Mouse (Mus musculus): ENCODE data around the gene a. TPM values are rescaled to one million over a fixed set of nuclear protein-coding genes. Genes with fewer than 3 reads are reported as not detected.

Gene a
- polyA plus RNA-seq, 1 experiment from 2014 or later = 0.32 TPM

DNA sequence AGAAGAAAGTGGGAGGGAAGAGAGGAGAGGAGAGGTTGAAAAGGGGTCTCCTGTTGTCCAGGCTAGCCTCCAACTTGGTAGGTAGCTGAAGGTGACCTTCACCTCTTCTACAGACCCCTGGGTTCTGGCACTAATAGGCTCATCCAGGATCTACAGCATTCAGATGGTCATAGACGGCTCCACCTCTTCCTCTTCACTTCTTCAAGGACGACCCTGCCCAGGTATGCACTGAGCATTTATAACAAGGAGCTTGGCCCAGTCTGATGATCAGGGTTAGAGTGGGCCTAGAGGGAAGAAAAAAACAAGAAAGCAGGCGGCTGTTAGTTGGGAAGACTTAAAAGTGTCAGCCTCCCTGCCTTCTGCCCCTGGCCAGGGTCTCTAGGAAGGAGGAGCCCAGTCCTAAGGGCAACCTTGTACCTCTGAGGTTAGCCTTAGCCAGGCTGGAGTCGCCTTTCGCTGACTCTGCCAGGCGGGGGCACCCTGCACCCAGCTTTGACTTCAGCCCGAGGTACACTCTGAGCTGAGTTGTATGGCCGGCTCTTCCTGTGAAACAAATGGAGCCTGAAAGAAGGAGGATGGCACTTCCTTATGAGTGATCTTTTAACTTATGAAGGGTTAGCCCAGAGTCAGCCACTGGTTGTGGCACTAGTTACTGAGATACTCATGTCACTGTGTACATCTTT is 291.1 kb downstream of the a start:
- H3K4me1 ChIP-seq (replicated peaks) = 0 out of 2 replicates have a peak, but pooled peaks cover 4% of the 10 kb centered on the region
- WGBS (ENCODE audit: insufficient replicate concordance) = 8% methylated on average over 8 of the region's 8 CpGs
- ATAC-seq (ENCODE audit: insufficient read depth) = peak; percentile 61

DNA sequence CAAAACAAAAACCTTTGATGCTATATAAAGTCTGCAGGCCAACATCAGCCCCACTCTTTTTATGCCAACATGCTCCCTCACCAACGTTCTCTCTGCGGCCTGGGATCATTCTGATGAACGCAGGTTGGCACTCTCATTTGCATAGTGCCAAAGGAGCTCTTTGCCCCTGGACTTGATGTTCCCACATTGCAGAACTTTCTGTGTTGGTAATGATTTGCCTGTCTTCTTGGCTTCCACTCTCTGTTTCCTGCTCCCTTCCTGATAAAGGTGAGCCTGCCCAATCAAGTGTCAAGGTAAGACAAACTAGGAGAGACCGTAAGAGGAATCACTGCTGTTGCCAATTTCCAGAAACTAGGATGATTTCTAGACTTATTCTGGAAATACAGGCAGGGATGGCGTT is 293.3 kb downstream of the a start:
- WGBS (ENCODE audit: insufficient replicate concordance) = 71% methylated on average over 5 of the region's 5 CpGs
- no peak overlapping the region for H3K4me3 ChIP-seq (replicated peaks)

More for the DNA sequence above, 291.1 kb downstream of the a start:
- Histone ChIP-seq H3K4me3 (replicated peaks) (no peak overlapping the region), H3K27me3 (0 out of 2 replicates have a peak, but pooled peaks cover 3% of the 10 kb centered on the region), H3K36me3 (replicated peaks) (no peaks in the 10 kb centered on the region), H3K9ac (no peak overlapping the region), H3K4me2 (no peak overlapping the region), H3K27ac (replicated peaks) (no peak overlapping the region), H3K9me3 (replicated peaks) (no peaks in the 10 kb centered on the region)

DNA sequence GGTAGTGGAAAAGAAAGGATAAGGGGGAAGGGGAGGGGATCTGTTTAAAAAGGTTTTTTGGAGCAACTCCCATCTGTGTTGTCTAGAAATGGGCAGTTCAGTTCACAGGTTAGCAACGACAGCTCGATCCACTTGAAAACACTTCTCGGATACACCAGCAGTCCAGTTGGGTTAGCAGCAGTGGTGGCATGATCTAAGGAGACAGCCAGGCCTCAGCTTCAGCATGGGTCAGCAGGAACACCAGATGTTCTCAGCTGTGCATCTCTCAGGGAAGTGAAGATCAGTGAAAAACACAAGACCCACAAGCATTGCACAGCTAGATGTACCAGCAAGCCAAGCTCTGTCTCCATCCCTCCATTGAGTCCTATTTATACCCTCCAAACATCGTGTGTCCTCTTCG is 295.1 kb downstream of the a start:
- 64% methylated on average over 5 of the region's 5 CpGs for WGBS (ENCODE audit: insufficient replicate concordance)
- H3K27me3 ChIP-seq = no peaks in the 10 kb centered on the region

More for the DNA sequence above, 293.3 kb downstream of the a start:
- Histone ChIP-seq H3K4me1 (replicated peaks) (peaks cover 21% of the 10 kb centered on the region), H3K36me3 (replicated peaks) (no peaks in the 10 kb centered on the region), H3K4me2 (no peak overlapping the region), H3K27ac (replicated peaks) (no peak overlapping the region), H3K27me3 (no peaks in the 10 kb centered on the region), H3K9ac (no peak overlapping the region), H3K9me3 (replicated peaks) (no peaks in the 10 kb centered on the region)
- no peak for ATAC-seq (ENCODE audit: insufficient read depth)

DNA sequence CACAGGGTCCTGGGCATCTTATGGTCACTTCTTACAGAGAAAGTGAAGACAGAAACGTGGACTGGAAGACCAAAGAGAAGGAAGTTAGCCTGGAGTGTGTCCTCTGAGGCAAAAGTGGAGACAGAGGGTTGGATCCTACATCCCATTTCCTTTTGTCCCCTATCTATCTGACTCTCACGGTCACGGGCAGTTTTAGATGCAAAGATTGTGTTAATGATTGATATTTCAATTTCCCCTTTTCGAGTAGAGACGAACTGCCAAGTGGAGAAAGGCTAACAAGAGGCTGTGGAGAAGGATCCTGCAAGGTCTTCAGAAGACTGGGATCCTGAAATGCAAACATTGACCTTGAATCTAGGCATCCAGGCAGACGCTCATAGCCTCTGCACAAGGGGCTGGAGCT is 297.1 kb downstream of the a start:
- Histone ChIP-seq H3K9ac (no peak overlapping the region), H3K27me3 (no peaks in the 10 kb centered on the region), H3K4me1 (replicated peaks) (peaks cover 51% of the 10 kb centered on the region), H3K4me2 (no peak overlapping the region), H3K4me3 (replicated peaks) (no peak overlapping the region), H3K9me3 (replicated peaks) (no peaks in the 10 kb centered on the region), H3K27ac (replicated peaks) (no peak overlapping the region), H3K36me3 (replicated peaks) (no peaks in the 10 kb centered on the region)
- ATAC-seq (ENCODE audit: insufficient read depth) = no peak
- 22% methylated on average over 6 of the region's 6 CpGs for WGBS (ENCODE audit: insufficient replicate concordance)

More for the DNA sequence above, 295.1 kb downstream of the a start:
- no peak overlapping the region for H3K9ac ChIP-seq
- no peak for ATAC-seq (ENCODE audit: insufficient read depth)
- no peak overlapping the region for H3K4me3 ChIP-seq (replicated peaks)
- H3K27ac ChIP-seq (replicated peaks) = no peak overlapping the region
- no peaks in the 10 kb centered on the region for H3K36me3 ChIP-seq (replicated peaks)
- H3K4me1 ChIP-seq (replicated peaks) = peaks cover 39% of the 10 kb centered on the region
- no peak overlapping the region for H3K4me2 ChIP-seq
- H3K9me3 ChIP-seq (replicated peaks) = no peaks in the 10 kb centered on the region

DNA sequence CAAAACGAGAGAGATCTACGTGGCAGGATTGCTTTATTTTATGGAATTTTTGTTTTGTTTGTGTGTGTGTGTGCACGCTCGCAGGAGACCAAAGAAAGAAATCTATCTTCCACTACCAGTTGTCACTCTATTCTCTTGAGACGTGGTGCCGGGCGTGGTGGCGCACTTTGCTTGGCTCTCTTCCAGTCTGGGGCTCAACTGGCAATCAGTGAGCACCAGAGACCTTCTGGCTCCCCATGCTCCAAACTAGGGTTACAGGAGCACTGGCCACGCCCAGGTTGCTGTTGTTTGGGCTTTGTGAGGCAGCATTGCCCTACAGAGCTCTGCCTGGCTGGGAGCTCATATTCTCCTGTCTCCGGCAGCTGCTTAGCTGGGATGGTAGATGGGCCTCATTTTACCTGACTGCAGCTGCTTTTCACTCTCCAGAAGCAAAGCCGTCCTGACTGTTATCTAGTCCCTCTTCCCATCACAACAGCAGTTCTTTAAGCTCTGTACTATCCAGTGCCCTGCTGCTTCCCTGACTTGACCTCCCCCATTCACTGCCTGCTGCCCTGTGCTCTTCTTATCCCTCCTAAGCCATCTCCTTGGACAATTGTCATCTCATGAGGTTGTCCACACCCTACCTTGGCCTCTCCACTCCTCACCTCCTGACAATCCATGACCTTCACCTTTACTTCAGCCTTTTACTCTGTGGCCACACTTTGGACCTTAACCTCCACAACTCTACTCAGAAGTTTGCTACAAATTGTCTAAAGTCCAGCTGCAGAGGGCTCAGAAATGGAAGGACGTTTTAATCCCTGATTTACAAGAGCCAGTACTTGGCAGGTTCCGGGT is 299.9 kb downstream of the a start:
- ATAC-seq (ENCODE audit: insufficient read depth) = peak; percentile 92
- peak overlapping the region; percentile 85 for H3K27ac ChIP-seq (replicated peaks)
- H3K27me3 ChIP-seq = no peaks in the 10 kb centered on the region
- H3K4me1 ChIP-seq (replicated peaks) = peaks cover 56% of the 10 kb centered on the region
- H3K4me3 ChIP-seq (replicated peaks) = peak overlapping the region; percentile 2; the same call in 1 of the 2 replicates
- no peaks in the 10 kb centered on the region for H3K36me3 ChIP-seq (replicated peaks)
- peak overlapping the region; percentile 59 for H3K4me2 ChIP-seq
- no peaks in the 10 kb centered on the region for H3K9me3 ChIP-seq (replicated peaks)
- peak overlapping the region; percentile 18 for H3K9ac ChIP-seq
- 19% methylated on average over 13 of the region's 13 CpGs for WGBS (ENCODE audit: insufficient replicate concordance)

DNA sequence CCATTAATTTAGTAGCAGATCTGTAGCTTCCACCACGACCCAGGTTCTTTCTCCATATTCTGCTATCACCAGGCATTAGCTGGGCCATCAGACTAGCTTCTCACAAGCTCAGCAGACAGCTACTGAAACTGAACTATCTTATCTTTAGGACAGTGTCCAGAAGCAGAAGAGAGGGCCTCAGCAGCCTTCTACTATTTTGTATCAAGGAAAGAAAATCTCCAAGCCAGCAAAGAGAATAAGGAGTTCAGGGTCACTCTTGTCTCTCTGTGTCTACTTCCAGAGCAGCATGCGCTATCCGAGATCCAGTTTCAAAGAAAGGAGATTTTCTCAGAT is 300.5 kb downstream of the a start:
- H3K4me2 ChIP-seq = peak overlapping the region; percentile 59
- H3K36me3 ChIP-seq (replicated peaks) = no peaks in the 10 kb centered on the region
- H3K4me3 ChIP-seq (replicated peaks) = no peak overlapping the region
- peak; percentile 65 for ATAC-seq (ENCODE audit: insufficient read depth)
- H3K9me3 ChIP-seq (replicated peaks) = no peaks in the 10 kb centered on the region
- WGBS (ENCODE audit: insufficient replicate concordance) = 47% methylated on average over 3 of the region's 3 CpGs
- H3K4me1 ChIP-seq (replicated peaks) = peaks cover 56% of the 10 kb centered on the region
- H3K27ac ChIP-seq (replicated peaks) = peak overlapping the region; percentile 85
- H3K9ac ChIP-seq = peak overlapping the region; percentile 18; the same call in 1 of the 2 replicates
- no peaks in the 10 kb centered on the region for H3K27me3 ChIP-seq

DNA sequence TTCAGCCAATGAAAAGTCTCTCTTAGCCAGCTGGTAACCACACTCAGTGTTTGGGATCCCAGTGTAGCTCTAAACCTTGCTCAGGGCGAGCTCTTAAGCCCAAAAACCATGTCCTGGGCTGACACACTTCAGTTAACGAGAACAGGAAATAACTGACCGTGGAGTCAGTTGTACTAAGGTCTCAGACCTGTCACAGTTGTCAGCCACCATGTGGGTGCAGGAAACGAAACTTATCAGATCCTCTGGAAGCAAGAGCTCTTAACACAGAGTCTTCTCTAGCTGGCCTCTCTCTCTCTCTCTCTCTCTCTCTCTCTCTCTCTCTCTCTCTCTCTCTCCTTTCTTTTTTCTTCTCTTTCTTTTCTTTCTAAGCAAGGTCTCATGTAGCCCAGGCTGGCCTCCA is 302.2 kb downstream of the a start:
- H3K27me3 ChIP-seq = no peaks in the 10 kb centered on the region
- no peaks in the 10 kb centered on the region for H3K36me3 ChIP-seq (replicated peaks)
- no peak overlapping the region for H3K9ac ChIP-seq
- peaks cover 49% of the 10 kb centered on the region for H3K4me1 ChIP-seq (replicated peaks)
- no peaks in the 10 kb centered on the region for H3K9me3 ChIP-seq (replicated peaks)
- H3K27ac ChIP-seq (replicated peaks) = peak overlapping the region; percentile 10; the same call in 1 of the 2 replicates
- ATAC-seq (ENCODE audit: insufficient read depth) = no peak
- no peak overlapping the region for H3K4me3 ChIP-seq (replicated peaks)
- WGBS (ENCODE audit: insufficient replicate concordance) = 12% methylated on average over 4 of the region's 4 CpGs
- no peak overlapping the region for H3K4me2 ChIP-seq

DNA sequence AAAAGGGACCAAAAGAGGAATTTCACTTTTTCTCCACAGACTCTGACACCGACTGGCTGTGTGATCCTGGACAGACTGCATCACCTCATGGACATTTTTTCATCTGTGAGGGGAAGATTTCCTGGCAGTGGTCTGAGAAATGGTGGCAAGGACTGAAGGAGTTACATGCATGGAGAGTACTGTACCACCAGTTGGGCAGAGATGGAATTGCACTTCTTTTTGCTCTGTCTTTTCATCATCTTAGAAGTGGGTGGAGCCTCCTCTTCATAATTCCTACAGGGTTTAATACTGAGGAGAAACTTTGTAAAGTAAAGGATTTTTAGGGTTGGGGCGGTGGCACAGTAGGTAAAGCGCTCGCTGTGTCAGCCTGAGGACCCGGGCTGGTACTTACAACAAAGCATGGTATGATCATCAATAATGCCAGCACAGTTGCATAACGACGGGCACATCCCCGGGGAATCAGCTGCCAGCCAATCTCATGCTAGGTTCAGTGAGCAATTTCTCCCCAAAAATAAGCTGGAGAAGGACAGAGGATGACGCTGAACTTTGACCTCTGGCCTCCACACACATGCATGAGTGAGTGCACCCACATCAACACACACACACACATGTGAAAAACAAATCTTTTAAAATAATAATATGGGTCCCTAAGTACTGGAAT is 307.6 kb downstream of the a start:
- no peak overlapping the region for H3K4me3 ChIP-seq (replicated peaks)
- 80% methylated on average over 9 of the region's 9 CpGs for WGBS (ENCODE audit: insufficient replicate concordance)
- H3K9me3 ChIP-seq (replicated peaks) = no peaks in the 10 kb centered on the region
- no peak overlapping the region for H3K27ac ChIP-seq (replicated peaks)
- H3K36me3 ChIP-seq (replicated peaks) = no peaks in the 10 kb centered on the region
- no peak for ATAC-seq (ENCODE audit: insufficient read depth)
- no peak overlapping the region for H3K9ac ChIP-seq
- H3K4me1 ChIP-seq (replicated peaks) = peaks cover 28% of the 10 kb centered on the region
- no peak overlapping the region for H3K4me2 ChIP-seq
- no peaks in the 10 kb centered on the region for H3K27me3 ChIP-seq

DNA sequence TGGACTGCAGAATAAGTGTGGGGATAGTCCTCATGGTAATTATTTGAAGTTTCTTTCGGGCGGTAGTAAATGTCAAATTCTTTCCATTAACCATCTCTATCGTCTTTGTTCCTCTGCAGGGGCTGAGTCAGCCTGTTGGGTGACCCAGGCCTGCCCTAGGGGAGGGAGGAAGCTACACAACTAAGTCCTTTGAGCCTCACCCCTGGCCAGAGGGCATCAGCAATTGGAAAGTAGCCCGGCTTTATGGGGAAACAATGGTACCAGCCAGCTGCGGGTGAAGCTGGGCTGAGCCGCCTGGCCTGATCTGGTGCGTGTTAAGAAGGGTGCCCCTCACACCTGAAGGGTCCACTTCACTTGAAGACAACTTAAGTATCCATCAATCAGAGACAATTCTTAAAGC is 308.2 kb downstream of the a start:
- no peaks in the 10 kb centered on the region for H3K36me3 ChIP-seq (replicated peaks)
- 81% methylated on average over 7 of the region's 7 CpGs for WGBS (ENCODE audit: insufficient replicate concordance)
- H3K4me2 ChIP-seq = no peak overlapping the region
- no peak for ATAC-seq (ENCODE audit: insufficient read depth)
- H3K27me3 ChIP-seq = no peaks in the 10 kb centered on the region
- peaks cover 28% of the 10 kb centered on the region for H3K4me1 ChIP-seq (replicated peaks)
- no peak overlapping the region for H3K9ac ChIP-seq
- H3K9me3 ChIP-seq (replicated peaks) = no peaks in the 10 kb centered on the region
- H3K4me3 ChIP-seq (replicated peaks) = no peak overlapping the region
- H3K27ac ChIP-seq (replicated peaks) = no peak overlapping the region

DNA sequence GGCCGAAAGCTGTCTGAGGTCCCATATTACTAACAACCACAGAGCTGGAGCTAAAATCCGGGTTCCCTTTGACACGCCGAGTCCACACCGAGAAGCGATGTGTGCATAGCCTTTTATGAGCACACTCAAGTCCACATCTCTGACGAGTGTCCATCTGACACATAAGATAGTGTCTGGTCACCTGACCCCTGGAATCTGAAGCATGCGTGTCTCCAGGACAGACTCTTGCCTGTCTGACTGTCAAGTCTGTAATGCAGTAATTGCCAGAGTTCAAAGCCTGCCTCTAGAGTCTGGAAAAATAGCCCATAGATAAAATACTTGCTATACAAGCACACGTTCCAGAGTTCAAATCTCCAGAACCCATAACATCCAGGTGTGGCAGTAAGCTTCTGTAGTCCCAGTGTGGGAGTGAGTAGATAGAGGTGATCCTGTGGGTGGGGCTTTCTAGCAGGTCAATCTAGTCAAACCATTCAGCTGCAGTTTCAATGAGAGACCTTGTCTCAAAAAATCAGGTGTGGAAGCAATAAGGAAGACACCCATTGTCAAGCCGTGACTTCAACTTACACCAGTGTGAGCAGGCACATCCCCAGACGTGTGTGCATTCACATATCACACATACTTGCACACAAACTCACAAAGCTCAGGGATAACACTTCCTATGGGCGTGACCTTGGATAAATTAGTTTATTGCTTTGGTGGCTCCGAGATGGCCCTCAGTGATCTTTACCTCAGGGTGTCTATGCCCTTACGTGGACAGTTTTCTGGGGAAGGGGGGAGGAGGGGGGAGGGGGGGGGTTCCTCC is 309.0 kb downstream of the a start:
- no peak overlapping the region for H3K4me3 ChIP-seq (replicated peaks)
- no peaks in the 10 kb centered on the region for H3K9me3 ChIP-seq (replicated peaks)
- H3K4me2 ChIP-seq = no peak overlapping the region
- WGBS (ENCODE audit: insufficient replicate concordance) = 64% methylated on average over 14 of the region's 14 CpGs
- no peaks in the 10 kb centered on the region for H3K36me3 ChIP-seq (replicated peaks)
- peaks cover 28% of the 10 kb centered on the region for H3K4me1 ChIP-seq (replicated peaks)
- H3K27ac ChIP-seq (replicated peaks) = no peak overlapping the region
- no peaks in the 10 kb centered on the region for H3K27me3 ChIP-seq
- no peak for ATAC-seq (ENCODE audit: insufficient read depth)
- no peak overlapping the region for H3K9ac ChIP-seq
